Mouse (Mus musculus) ES-CJ7 (cell line): ENCODE data around the gene Rcan2.

Source experiments
- DNase-seq: peaks from one replicate; pipeline ENCODE4 v3.0.0; 2011; ENCODE audit warnings: low read depth, low spot score

Gene Rcan2

DNA sequence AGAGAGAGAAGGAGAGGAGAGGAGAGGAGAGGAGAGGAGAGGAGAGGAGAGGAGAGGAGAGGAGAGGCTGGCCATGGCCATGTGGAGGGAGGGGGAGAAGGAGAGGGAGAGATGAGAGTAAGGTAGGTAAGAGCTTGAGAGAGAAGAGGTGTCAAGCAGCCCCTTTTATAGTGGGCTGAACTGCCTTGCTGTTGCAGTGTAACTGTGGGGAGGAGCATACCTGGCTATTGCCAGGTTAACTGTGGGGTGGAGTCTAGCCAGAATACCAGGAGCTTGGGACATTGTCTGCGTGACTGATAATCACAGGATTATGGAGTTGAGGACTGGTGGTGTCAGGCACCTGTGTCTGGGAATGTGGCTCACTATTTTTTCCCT lies 24.2 kb downstream of the Rcan2 start:
- peak; percentile 58 for DNase-seq

DNA sequence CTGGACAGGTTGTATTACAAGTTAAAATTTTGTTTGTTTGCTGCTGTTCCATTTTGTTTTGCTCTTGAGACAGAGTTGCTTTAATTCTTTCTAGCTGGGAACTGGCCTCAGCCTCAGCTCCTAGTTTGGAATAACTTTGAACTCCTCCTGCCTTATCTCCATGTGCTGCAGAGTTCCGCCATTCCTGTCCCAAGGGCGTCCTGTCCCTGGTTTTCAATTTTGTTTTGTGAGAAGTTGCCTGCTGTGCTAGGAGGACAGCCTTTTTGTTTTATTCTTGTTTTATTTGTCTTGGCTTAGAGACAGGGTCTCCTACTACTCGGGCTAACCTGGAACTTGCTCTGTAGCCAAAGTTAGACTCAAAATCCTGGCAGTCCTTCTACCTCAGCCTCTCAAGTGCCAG lies 26.1 kb downstream of the Rcan2 start:
- DNase-seq: no peak

DNA sequence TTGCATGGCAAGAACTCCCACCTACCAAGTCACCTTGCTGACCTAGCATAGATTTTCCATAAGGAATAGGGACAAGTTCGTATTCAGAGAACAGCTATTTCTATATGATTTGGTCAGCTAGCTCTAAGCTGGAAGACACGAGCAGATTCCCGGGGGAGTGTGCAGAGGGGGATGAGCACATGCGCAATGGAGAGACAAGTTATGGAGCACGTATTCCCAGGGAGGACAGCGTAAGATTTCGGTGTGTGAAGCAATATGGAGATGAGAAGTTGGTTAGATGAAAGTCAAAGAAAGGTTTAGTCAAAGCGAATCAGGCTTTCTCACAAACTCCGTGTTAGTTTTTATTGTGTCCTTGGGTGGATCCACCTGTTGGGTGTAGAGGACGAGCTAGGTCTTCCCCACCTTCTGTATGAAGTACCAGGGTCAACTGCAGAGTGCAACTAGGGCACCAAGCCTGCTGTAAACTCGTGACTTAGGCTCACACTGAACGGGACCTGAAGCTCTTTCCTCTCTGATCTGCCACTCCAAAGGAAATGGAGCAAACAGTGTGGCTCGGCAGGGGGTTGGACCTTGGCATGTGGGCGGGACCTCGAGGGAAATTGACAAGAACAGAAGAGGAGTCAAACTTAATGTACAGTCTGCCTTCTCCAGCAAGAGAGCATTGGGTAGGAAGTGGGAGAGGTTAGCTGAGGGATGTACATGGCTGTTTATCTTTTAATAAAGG lies 31.4 kb downstream of the Rcan2 start:
- DNase-seq: peak; percentile 80

DNA sequence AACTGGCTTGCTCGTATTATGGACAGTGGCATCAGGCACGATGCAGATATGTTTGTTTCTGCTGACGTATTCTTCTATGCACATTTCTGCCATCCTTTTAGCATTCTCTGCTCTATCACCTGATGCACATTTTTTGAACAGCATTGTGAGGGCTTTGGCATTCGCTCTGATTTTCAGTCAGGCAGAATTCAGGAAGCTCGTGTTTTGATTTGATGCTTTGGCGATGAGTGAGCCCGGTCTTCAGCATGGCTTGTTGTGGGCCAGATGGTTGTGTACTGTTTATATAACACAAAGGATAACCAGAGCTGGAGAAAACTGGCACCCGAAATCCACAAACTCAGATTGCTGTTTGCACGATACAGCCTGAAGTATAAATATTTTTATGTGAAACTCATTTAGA lies 39.1 kb downstream of the Rcan2 start:
- DNase-seq: no peak

DNA sequence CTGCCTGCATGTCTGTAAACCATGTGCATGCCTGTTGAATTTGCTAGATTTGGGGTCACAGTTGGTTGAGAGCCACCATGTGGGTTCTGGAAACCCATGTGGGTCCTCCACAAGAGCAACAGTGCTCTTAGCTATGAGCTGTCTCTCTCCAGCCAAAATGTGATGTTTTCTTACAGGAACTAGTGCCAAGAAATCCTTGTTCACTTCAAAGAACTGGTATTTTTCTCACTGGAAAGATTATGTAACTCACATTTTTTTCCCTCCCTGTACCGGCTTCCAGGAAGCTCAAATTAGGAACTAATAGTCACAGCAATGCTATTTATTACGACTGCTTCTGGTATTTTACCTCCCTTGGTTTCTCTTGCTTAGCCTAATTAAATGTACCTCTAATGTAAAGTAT lies 45.6 kb downstream of the Rcan2 start:
- DNase-seq: no peak

DNA sequence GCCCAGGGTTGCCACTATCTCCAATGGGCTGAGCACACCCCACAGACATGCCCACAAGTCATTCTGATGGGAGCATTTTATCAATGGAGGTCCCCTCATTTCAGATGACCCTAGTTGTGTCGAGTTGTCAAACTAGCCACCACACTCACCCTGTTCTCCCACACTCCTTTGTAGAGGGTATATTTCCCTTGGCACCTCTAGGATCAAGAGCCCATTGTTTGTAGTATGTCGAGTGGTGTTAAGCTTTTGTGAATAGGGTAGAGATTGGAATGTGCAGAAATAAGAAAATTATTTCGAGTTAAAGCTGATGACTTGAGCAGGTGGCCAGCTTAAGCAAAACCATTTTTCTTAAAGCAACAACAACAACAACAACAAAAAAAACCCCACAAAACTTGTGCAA lies 47.8 kb downstream of the Rcan2 start:
- DNase-seq: no peak

DNA sequence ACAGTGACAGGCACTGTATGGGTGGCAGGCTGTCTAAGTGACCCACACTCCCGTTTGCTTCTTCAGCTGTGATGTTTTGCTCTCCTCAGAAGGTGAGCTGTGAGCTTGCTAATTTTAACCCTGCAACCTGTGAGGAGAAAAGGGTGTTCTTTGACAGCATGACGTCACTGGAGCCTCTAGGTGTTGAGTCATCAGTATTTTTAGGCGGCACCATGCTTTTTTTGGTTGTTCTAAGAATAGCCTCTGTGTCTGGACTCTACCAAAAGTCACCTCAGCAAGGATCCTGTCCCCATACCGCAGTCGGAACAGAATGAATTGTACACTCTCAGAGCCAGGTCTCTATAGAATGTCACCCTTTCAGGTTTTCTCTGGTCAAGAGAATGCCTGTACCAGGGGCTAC lies 54.0 kb downstream of the Rcan2 start:
- DNase-seq: no peak

DNA sequence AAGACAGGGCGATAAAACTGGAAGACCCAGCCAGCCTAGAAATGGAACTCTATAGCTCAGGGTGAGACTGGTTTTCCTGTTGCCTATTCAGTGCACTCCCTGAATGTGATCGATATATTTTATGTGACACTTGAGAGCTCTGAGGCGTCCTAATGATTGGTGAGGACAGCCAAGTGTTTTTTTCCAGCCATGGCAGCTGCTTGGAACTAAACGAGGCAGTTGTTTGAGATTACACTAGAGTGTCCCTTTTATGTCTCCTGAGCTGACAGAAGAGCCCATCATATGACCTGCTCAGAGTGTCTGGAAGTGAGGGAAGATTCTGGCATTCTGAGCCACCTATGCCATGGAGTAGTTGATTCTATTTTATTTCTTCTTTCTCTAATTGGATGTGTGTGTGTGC lies 54.9 kb downstream of the Rcan2 start:
- no peak for DNase-seq

DNA sequence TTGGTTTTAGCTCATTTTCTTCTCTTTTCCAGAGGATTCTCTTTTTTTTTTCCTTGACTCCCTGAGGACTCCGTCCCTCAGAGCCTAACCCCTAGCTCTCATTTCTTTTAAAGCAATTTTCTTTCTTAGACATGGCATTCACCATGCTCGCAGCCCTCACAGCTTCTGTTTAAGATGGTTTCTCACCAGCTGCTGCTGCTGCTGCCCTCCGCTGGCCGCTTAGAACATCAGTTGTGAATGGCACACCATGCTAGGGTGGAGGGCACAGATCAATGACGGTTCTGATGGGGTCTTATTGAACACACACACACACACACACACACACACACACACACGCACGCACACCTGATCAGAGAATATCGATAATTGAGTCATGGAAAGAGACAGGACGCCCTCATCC lies 67.7 kb downstream of the Rcan2 start:
- peak; percentile 23 for DNase-seq

DNA sequence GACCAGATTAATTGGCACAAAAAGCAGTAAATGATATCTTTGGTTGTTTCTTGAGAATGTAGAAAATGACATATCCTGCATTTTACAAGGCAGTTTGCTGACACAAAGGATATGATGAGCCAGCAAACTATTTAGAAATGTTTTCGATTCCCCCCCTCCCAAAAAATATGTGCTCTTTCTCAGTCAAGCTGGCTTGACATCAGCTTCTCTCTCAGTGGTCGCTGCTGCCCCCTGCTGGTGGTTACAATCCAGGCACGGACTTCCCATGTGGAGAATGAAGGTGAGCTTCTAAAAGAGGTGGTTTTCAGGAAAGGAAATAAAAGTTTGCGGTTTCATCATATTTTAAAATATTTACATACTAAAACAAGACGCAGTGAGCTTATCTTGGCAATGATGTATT lies 68.5 kb downstream of the Rcan2 start:
- peak; percentile 58 for DNase-seq

DNA sequence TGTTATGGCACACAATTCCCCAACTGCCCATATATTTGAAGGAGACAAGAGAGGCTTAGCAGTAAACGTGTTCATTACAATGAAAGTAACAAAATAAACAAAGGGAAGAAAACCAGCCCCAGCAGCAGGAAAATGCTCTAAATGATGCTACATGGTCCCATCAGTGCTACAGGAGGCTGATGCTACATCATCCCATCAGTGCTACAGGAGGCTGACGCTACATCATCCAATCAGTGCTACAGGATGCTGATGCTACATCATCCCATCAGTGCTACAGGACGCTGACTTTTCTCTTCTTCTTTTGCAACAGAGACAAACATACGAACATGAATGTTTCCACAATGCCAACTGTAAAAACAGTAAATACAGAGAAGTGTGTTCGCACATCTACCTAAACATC lies 73.3 kb downstream of the Rcan2 start:
- no peak for DNase-seq

DNA sequence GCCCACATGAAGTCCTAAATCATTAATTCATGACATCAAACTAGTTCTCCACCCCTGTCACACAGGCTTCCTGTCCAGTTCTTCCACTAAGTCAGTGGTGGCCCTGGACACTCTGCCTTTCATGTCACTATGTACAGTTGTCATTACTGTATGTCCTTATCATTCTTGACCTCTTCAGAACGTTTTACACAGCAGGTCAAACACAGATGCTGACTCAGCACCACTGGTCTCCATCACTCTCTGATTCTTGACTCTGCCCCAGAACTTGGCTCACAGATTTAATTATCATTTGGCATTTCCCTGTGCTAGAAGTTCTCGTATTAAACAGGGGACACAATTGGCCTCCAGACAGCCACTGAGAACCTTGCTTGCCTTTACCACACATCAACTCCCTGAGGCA lies 76.3 kb downstream of the Rcan2 start:
- no peak for DNase-seq

DNA sequence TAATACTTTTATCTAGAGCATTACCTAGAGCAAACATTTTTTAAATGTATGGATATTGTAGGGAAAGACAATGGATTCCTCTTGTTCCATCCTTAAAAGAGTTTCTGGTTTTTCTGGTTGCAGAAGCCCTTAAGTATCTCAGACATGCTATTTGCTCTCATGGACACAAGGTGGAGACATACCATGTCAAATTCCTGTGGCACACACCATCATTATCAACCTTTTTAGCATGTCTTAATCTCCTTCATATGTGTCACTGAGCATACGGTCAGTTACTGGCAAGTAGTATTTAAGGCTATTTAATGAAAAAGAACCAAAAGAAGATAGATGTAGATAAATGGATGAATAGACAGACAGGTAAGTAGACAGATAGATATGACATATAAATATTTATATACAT lies 81.9 kb downstream of the Rcan2 start:
- peak; percentile 31 for DNase-seq

DNA sequence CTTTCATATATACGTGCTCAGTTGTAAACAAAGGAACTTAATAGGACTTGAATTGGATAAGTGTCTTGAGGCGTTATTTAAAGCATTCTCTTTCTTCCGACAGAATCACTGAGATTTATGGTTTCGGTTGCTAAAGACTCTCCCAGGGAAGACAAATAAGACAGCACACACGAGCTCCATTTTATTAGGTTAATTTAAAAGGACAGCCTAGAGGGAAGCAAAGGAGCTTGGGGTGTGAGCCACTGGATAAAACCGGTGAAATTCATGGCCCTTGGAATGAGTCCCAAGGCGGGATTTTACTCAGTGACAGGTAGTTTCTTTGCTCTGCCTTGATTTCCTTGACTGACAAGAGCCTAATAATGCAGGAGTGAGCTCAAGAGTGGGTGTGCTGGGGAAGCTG lies 85.1 kb downstream of the Rcan2 start:
- DNase-seq: no peak

DNA sequence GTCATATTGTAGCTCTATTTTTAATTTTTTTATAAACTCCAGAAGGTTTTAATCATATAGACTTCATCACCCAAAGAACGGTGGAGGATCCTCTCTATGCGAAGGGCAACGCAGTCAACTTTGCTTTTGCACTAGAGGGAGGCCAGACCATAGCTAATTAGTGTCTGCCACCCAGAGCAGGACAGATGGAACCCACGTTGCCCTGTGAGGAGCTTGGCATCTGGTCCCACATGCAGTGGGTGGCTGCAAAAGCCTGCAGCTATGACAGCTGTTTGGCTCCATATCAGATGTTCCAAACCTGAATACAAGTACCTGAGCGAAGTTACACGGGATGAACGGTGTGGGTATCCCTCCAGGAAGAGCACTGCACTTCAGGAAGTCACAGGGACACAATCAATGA lies 86.8 kb downstream of the Rcan2 start:
- DNase-seq: no peak

DNA sequence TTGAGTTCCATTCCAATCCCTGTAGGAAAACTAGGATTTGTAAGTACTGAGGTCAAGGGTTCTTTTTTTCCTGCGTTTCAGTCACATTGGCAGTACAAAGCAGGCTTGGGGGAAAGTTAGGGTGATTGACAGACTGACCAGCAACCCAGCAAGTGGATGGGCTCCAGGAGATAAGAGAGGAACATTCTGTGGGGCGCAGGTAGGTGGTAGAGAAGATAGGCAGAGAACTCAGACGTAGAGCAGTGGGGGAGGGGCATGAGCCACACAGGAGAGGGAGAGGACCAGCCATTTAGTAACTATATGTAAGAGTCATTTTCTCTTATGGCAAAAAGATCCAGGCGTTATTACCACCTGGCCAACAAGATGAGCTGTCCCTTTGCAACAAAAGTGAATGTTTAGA lies 96.2 kb downstream of the Rcan2 start:
- DNase-seq: no peak

DNA sequence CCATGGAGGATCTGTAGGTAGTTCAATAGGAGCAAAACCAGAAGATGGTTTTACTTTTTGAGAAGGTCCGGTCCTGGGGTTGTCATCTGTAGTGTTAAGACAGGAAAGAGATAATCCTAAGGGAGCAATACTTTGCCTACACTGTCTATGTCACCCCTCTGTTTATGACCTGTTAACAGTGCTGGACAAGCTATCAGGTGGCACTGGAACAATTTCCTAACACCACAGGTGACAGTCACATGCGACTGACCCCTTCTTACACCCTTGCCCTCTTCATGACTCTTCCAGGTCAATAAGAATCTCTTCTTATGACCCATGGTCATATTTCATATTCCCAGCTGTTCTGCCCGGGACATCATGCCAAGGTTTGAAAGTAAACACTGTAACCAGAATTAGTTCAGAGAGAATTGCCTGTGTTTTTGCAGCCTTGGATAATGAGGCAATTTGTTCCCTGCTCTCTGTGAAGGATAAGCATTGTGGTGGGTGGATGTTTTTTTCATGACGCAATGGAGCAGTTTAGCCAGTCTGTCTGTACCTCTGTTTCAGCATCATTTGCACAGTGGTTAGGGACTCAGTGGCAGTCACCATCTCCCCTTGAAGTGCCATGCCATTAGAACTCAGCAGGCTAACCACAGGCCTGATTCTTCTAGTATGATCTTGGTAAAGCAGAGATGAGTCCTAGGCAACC lies 98.4 kb downstream of the Rcan2 start:
- DNase-seq: no peak

DNA sequence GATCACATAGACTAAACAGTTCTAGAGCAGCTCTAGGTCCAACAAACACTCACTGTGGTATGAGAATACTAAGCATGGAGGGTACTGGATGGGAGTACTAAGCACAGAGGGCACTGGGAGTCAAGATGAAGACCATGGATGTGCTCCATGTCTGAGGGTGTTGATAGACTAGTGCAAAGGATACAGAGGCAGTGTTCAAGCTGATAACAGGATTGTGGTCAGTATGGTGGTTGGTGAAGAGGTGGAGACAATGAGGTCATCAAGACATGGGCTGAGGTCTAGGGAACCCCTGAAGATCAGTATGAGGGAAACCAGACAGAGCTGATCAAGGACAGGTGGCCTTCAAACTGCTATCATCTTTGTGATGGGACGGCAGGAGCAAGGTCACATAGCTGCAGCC lies 99.0 kb downstream of the Rcan2 start:
- no peak for DNase-seq

DNA sequence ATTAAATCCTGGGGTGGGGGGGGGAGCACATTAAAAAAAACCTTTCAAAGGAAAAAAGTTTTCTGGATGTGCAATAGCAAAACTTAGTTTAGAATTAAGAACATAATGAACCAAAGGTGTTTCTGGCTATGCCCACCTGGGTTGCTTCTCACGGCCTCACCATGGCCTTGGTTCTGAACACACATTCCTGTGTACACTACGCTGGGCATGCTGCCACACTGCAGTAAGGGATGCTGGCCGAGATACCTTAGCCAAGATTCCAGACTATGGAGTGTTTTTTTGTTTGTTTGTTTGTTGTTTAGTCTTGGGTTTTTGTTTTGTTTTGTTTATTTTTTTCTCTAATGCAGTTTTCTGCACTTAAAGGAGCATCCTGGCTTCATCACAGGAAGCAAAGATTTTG lies 100.3 kb downstream of the Rcan2 start:
- DNase-seq: no peak

DNA sequence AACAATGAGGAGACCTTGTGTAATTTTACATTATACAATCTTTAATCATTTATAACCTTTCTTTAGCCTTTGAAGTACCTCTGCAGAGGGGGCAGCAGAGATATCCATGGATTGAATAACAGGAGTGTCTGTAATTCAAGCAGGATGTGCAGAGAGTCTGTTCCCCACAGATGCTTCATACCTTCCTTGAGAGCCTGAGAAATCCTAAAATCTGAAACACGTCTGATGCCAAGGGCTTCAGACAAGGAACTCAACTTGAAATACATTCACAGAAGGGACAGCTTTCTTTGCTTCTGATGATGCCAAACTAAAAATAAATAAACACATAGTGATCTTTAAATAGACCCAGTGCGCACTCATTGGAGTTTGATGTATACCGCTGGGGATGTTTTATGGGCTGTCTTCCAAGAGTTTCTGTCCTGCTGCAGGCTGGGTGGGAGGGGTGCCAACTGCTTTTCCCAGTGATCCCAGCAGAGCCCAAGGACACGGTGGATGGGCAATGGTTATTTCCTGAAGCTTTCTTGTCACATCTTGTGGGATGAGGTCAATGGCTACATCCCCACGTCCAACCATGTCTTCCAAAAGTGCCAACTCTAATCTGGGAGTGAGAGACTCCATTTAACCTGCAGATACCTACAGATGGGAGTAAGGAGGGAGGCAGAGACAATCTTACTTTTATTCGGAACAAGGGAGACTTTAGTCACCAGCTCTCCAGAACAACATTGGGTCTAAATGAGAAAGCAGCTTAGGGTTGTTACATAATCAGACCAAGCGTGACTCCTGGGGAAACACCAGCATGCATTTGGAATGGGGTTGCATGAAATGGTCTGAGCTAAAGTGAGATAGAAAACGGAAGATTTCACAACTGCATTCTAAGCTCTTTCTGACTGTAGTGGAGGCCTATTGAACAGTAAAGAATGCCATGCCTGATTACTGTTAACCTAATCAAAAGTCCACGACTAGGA lies 102.9 kb downstream of the Rcan2 start:
- no peak for DNase-seq

DNA sequence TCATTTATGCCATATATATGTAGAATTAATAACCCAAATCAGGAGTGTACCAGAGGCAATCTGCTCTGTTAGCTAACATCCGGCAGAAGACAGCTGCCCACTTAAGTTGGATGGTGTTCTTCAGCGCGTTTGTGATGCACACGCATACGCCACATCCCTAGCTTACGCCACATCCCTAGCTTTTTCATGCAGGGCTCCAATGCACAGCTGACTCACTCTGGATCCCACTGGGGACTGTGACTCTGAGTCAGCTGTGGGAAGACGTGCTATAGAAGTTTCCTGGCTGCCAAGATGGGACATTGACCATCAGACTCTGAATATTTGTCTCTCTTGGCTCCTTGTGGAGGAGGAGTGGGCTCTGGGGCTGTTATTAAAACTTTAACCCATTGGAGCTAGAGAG lies 103.7 kb downstream of the Rcan2 start:
- DNase-seq: no peak

DNA sequence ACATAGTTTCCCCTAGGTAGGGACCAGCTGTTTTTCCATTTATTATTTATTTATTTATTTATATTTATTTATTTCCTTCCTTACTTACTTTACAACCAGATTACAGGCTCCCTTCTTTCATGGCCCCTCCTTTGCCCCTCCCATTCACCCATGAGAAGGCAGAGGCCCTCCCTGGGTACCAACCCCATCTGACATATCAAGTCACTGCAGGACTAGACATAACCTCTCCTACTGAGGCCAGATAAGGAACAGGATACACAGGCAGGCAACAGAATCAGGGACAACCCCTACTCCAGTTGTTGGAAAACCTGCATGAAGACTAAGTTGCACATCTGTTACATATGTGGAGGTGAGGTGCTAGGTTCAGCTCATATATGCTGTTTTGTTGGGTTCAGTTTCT lies 105.6 kb downstream of the Rcan2 start:
- DNase-seq: no peak

DNA sequence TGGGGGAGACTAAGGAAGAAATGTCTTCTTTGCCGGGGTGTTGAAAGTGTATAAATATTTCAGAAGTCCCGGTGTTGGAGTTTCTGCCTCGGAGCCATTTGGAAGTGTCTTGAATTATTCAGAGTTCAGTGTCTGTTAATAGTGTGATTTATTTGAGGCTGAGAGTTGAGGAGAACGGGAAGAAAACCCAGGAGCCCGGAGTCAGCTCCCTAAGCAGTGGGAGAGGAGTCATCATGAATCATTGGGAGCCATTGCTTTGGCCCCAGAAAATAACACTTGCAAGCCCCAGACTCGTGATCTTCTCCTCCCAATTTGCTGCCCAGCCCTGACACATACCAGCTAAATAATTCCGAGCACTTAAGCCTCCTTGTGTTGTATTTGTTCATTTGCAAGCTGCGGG lies 115.0 kb downstream of the Rcan2 start:
- no peak for DNase-seq
